7 mouse cellular contexts compared by ENCODE assay signal in genomic region chr10:89872501-89873145, GRCm38 (mm10). TPM values are rescaled to one million over a fixed set of nuclear protein-coding genes. Genes with fewer than 3 reads are reported as not detected.
DNase-seq lines count a peak whose midpoint lies in the region; ATAC-seq and TF ChIP-seq lines count a peak whose summit lies in the region.

No protein-coding gene starts in this region.

- ATAC-seq in liver, embryonic 12.5 days, result no peak

- no peaks in the 10 kb centered on the region for H3K9me3 ChIP-seq in heart, embryonic 10.5 days
- no peaks in the 10 kb centered on the region for H3K9me3 ChIP-seq in liver, embryonic 12.5 days (replicated peaks)

- H3K27ac ChIP-seq in bone marrow macrophage, adult 2 months (ENCODE audit: insufficient read depth, low read depth, low read length), result no peak overlapping the region
- H3K27ac ChIP-seq in heart, embryonic 10.5 days, result no peak overlapping the region
- no peak overlapping the region for H3K27ac ChIP-seq in liver, embryonic 12.5 days

- H3K27me3 ChIP-seq in heart, embryonic 10.5 days (ENCODE audit: insufficient read depth, poor library complexity, severe bottlenecking), result peaks cover 37% of the 10 kb centered on the region
- peaks cover 44% of the 10 kb centered on the region for H3K27me3 ChIP-seq in liver, embryonic 12.5 days (replicated peaks)

- H3K4me1 ChIP-seq in bone marrow macrophage, adult 2 months (ENCODE audit: control insufficient read depth, insufficient read depth, low read length), result no peaks in the 10 kb centered on the region
- H3K4me1 ChIP-seq in heart, embryonic 10.5 days, result peaks cover 8% of the 10 kb centered on the region
- H3K4me1 ChIP-seq in liver, embryonic 12.5 days, result peaks cover 5% of the 10 kb centered on the region; the same call in 1 of the 2 replicates

- no peaks in the 10 kb centered on the region for H3K36me3 ChIP-seq in heart, embryonic 10.5 days
- H3K36me3 ChIP-seq in liver, embryonic 12.5 days, result no peaks in the 10 kb centered on the region

- under 1% methylated on average over 41 of the region's 56 CpGs for WGBS in heart, embryonic 10.5 days
- 2% methylated on average over 22 of the region's 56 CpGs for WGBS in liver, embryonic 12.5 days (ENCODE audit: insufficient replicate concordance)

- no peak for TF ChIP-seq POLR2A in bone marrow macrophage, adult 2 months (IDR thresholded peaks at IDR 0.05; ENCODE audit: borderline replicate concordance, low read depth, low read length)

- H3K4me3 ChIP-seq in bone marrow macrophage, adult 2 months (ENCODE audit: insufficient read depth, low read length), result peak overlapping the region; percentile 60
- H3K4me3 ChIP-seq in heart, embryonic 10.5 days, result peak overlapping the region; percentile 64
- H3K4me3 ChIP-seq in liver, embryonic 12.5 days, result peak overlapping the region; percentile 44

- H3K4me2 ChIP-seq in liver, embryonic 12.5 days, result peak overlapping the region; percentile 66

- peak; percentile 70 to 72 for DNase-seq in cerebellum, postnatal 36 days
- no peak for DNase-seq in heart, embryonic 10.5 days (ENCODE audit: low spot score)
- peak; percentile 17 to 29 for DNase-seq in kidney, postnatal 4 days
- DNase-seq in retina, embryonic 14.5 days (ENCODE audit: low spot score), result peak; percentile 75
- no peak for DNase-seq in spleen, postnatal 14 days (ENCODE audit: low spot score in 2 of 2)

- TF ChIP-seq CTCF in bone marrow macrophage, adult 2 months (IDR thresholded peaks at IDR 0.05; ENCODE audit: low read depth, low read length), result no peak

- no peak overlapping the region for H3K9ac ChIP-seq in liver, embryonic 12.5 days

RNA-seq across cellular contexts. Expression of gene Anks1b, which starts 0.7 kb away (rescaled TPM):
- 0.39 TPM in 1 of 2 replicates, not detected in the other for polyA plus RNA-seq in bone marrow macrophage, adult 2 months (2012; ENCODE audit: insufficient read depth, insufficient read length, missing spikeins)
- polyA plus RNA-seq in heart, embryonic 10.5 days (2016; fragmentation: Nextera tagmentation; extraction: Ambion mirVana), result 0.05 and 0.36 TPM in 2 replicates
- 0.02 TPM in 1 of 2 replicates, not detected in the other for polyA plus RNA-seq in liver, embryonic 12.5 days (2016; fragmentation: Nextera tagmentation; extraction: Ambion mirVana)

Comparison
In these comparisons a context has a peak if more than half of its experiments do, and no peak if none do; other contexts are left out.
1. DNase-seq: peak in cerebellum, postnatal 36 days (2 of 2), kidney, postnatal 4 days (2 of 2) and retina, embryonic 14.5 days (single experiment); none in heart, embryonic 10.5 days (single experiment) and spleen, postnatal 14 days (0 of 2).
2. Peak in every context shown above with its lines, with median percentiles within 50 percentile points of each other: H3K4me3 ChIP-seq.